In genomic region chr4:45011581-45012104, GRCm38 (mm10) we compare ENCODE assay signal across 8 mouse cellular contexts. TPM values are rescaled to one million over a fixed set of nuclear protein-coding genes. Genes with fewer than 3 reads are reported as not detected.
DNase-seq lines count a peak whose midpoint lies in the region; ATAC-seq lines count a peak whose summit lies in the region.

No protein-coding gene starts in this region.

- H3K27ac ChIP-seq in liver, embryonic 13.5 days: peak overlapping the region; percentile 98
- H3K27ac ChIP-seq in neural tube, embryonic 13.5 days (replicated peaks): peak overlapping the region; percentile 97

- peak; percentile 33 for ATAC-seq in erythroid progenitor cell, adult 5-6 weeks (replicated peaks; ENCODE audit: low FRiP score, poor library complexity, severe bottlenecking)
- ATAC-seq in liver, embryonic 13.5 days (ENCODE audit: low read depth): no peak
- peak; percentile 83 for ATAC-seq in neural tube, embryonic 13.5 days (ENCODE audit: low read depth)

- H3K9me3 ChIP-seq in liver, embryonic 13.5 days (replicated peaks): no peaks in the 10 kb centered on the region
- no peaks in the 10 kb centered on the region for H3K9me3 ChIP-seq in neural tube, embryonic 13.5 days

- peaks cover 30% of the 10 kb centered on the region for H3K4me1 ChIP-seq in liver, embryonic 13.5 days (replicated peaks)
- peaks cover 27% of the 10 kb centered on the region for H3K4me1 ChIP-seq in neural tube, embryonic 13.5 days (replicated peaks)

- H3K9ac ChIP-seq in liver, embryonic 13.5 days: peak overlapping the region; percentile 94
- H3K9ac ChIP-seq in neural tube, embryonic 13.5 days: peak overlapping the region; percentile 94

- no peaks in the 10 kb centered on the region for H3K36me3 ChIP-seq in liver, embryonic 13.5 days
- H3K36me3 ChIP-seq in neural tube, embryonic 13.5 days: no peaks in the 10 kb centered on the region

- peak overlapping the region; percentile 88 for H3K4me3 ChIP-seq in liver, embryonic 13.5 days (replicated peaks)
- H3K4me3 ChIP-seq in neural tube, embryonic 13.5 days: peak overlapping the region; percentile 86

- WGBS in liver, embryonic 13.5 days (ENCODE audit: insufficient replicate concordance): under 1% methylated on average over 31 of the region's 31 CpGs
- 2% methylated on average over 31 of the region's 31 CpGs for WGBS in neural tube, embryonic 13.5 days

- peak overlapping the region; percentile 92 for H3K4me2 ChIP-seq in liver, embryonic 13.5 days
- peak overlapping the region; percentile 73 for H3K4me2 ChIP-seq in neural tube, embryonic 13.5 days

- DNase-seq in kidney, adult 9 months: peak; percentile 81
- no peak for DNase-seq in kidney, postnatal 4 days
- DNase-seq in adipocyte (ENCODE audit: low spot score): peak; percentile 88
- peak; percentile 64 for DNase-seq in heart, postnatal 4 days
- DNase-seq in liver, embryonic 13.5 days: no peak
- DNase-seq in thymus, adult 18-20 months: no peak

- H3K27me3 ChIP-seq in liver, embryonic 13.5 days: no peaks in the 10 kb centered on the region
- H3K27me3 ChIP-seq in neural tube, embryonic 13.5 days: no peaks in the 10 kb centered on the region

RNA-seq across cellular contexts. Expression of gene Zbtb5, which starts 0.6 kb away (rescaled TPM):
- 8.3 and 15.5 TPM in 2 replicates for total RNA-seq in erythroid progenitor cell, adult 5-6 weeks (2015; ENCODE audit: low replicate concordance)
- 9.3 and 20.2 TPM in 2 replicates for total RNA-seq in erythroid progenitor cell, adult 5-6 weeks (2017; ENCODE audit: low replicate concordance)
- total RNA-seq in heart, postnatal 4 days (2021): 10 to 100 TPM; 10.5 to 11.9 TPM
- polyA plus RNA-seq in liver, embryonic 13.5 days (2015; fragmentation: Nextera tagmentation; extraction: Ambion mirVana): 5.2 and 6.6 TPM in 2 replicates
- polyA plus RNA-seq in neural tube, embryonic 13.5 days (2015; fragmentation: Nextera tagmentation; extraction: Ambion mirVana): 35.6 and 42.4 TPM in 2 replicates

RNA-seq across cellular contexts. Expression of gene Polr1e, which starts 6.7 kb away (rescaled TPM):
- 10.1 and 12.6 TPM in 2 replicates for total RNA-seq in erythroid progenitor cell, adult 5-6 weeks (2015; ENCODE audit: low replicate concordance)
- total RNA-seq in erythroid progenitor cell, adult 5-6 weeks (2017; ENCODE audit: low replicate concordance): 4.1 and 12.1 TPM in 2 replicates
- total RNA-seq in heart, postnatal 4 days (2021): 10 to 100 TPM; 41.6 to 45.0 TPM
- polyA plus RNA-seq in liver, embryonic 13.5 days (2015; fragmentation: Nextera tagmentation; extraction: Ambion mirVana): 30.3 and 36.7 TPM in 2 replicates
- 33.0 and 45.1 TPM in 2 replicates for polyA plus RNA-seq in neural tube, embryonic 13.5 days (2015; fragmentation: Nextera tagmentation; extraction: Ambion mirVana)

RNA-seq across cellular contexts. Expression of gene Grhpr, which starts 30.4 kb away (rescaled TPM):
- total RNA-seq in erythroid progenitor cell, adult 5-6 weeks (2015; ENCODE audit: low replicate concordance): 2.5 TPM in 1 of 2 replicates, not detected in the other
- total RNA-seq in erythroid progenitor cell, adult 5-6 weeks (2017; ENCODE audit: low replicate concordance): 3.2 and 14.9 TPM in 2 replicates
- total RNA-seq in heart, postnatal 4 days (2021): 10 to 100 TPM; 46.6 to 47.0 TPM
- 92.2 and 95.0 TPM in 2 replicates for polyA plus RNA-seq in liver, embryonic 13.5 days (2015; fragmentation: Nextera tagmentation; extraction: Ambion mirVana)
- polyA plus RNA-seq in neural tube, embryonic 13.5 days (2015; fragmentation: Nextera tagmentation; extraction: Ambion mirVana): 27.2 and 29.7 TPM in 2 replicates

Comparison
In these comparisons a context has a peak if more than half of its experiments do, and no peak if none do; other contexts are left out.
1. DNase-seq: peak in kidney, adult 9 months (single experiment), adipocyte (single experiment) and heart, postnatal 4 days (single experiment); none in kidney, postnatal 4 days (0 of 2), liver, embryonic 13.5 days (single experiment) and thymus, adult 18-20 months (0 of 2).